Mouse (Mus musculus): ENCODE data around the gene Olfr578. TPM values are rescaled to one million over a fixed set of nuclear protein-coding genes. Genes with fewer than 3 reads are reported as not detected.

Gene Olfr578
- not detected for total RNA-seq (2021)
- long read RNA-seq, experiment 1, result 0 reads
- long read RNA-seq, experiment 2, result 0 reads

DNA sequence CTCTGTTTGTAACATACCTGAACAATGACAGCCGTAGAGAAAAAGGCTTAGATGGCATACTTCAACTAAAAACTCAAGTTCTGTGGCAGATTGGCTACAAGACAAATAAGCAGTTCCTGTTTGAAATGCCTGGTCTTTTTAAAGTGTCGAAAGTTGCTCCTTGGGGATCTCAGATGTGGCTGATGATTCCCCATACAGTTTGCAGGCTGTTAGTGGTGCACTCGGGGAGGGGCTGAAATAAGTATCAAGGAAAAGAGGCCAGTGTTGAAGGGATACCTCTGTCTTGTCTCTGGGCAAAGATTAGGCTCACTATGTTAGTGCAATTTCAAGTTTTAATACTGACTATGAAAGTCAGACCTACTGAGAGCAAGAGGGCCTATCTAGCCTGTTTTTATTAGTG, at the start of gene Olfr578:
Gene Olfr578, minus strand, starts transcription at position 101 of the 400 bp plus-strand sequence.
- Histone ChIP-seq H3K4me3 (no peak within 1 kb of the TSS), H3K27ac (no peak within 1 kb of the TSS)
- no peak for DNase-seq (ENCODE audit: extremely low spot score in 1 of 2, low spot score in 2 of 2)
- intact Hi-C loops (cut with DNase I), result no loop called here
- no peak for TF ChIP-seq CTCF (IDR thresholded peaks at IDR 0.05)

DNA sequence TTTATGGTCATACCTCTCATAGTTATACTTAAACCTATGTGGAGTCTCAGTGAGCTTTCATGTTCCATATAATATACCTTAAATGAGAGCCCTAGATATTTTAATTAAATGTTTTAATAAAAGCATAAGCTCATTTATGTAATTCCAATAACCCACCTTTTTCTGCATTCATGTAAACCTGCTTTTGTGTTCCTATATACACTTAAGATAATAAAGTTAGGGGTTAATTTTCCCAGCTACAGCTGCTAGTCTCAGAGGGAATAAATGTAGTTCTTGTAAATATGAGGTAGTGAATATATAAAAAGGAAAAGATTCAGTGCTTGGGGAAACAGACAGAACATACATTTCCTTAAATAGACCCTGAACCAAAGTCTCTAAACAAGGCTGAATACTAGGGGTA, 48.6 kb upstream of the Olfr578 start, which contains the start of gene Olfr582:
Gene Olfr582, plus strand, starts transcription at position 301 of the 400 bp plus-strand sequence.
- intact Hi-C loops (cut with DNase I), result no loop called here
- H3K4me3 ChIP-seq, result no peak within 1 kb of the TSS
- H3K27ac ChIP-seq, result no peak within 1 kb of the TSS
- no peak for TF ChIP-seq CTCF (IDR thresholded peaks at IDR 0.05)
- no peak for DNase-seq (ENCODE audit: extremely low spot score in 1 of 2, low spot score in 2 of 2)

DNA sequence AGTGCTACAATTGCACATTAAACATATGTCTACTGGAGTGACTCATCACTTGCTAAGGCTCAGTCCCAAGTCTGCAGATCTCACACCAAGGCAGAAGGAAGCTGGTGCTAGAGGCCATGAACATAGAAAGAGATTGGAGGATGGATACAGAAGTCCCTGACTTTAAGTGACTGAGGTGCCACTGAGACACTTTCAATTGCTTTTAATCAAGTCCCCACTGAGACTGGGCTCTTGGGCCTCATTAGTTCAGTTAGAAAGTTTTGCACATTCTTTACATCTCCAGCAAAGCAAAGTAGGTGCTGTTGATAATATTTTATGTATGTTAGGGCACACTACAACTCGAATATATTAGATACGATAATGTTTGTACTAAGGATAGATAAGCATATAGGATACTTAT, 13.3 kb downstream of the Olfr578 start, which contains the start of gene Olfr577:
Gene Olfr577, minus strand, starts transcription at position 101 of the 400 bp plus-strand sequence.
- intact Hi-C loops (cut with DNase I), result no loop called here
- TF ChIP-seq CTCF (IDR thresholded peaks at IDR 0.05), result no peak
- Histone ChIP-seq H3K27ac (no peak within 1 kb of the TSS), H3K4me3 (no peak within 1 kb of the TSS)
- no peak for DNase-seq (ENCODE audit: extremely low spot score in 1 of 2, low spot score in 2 of 2)

DNA sequence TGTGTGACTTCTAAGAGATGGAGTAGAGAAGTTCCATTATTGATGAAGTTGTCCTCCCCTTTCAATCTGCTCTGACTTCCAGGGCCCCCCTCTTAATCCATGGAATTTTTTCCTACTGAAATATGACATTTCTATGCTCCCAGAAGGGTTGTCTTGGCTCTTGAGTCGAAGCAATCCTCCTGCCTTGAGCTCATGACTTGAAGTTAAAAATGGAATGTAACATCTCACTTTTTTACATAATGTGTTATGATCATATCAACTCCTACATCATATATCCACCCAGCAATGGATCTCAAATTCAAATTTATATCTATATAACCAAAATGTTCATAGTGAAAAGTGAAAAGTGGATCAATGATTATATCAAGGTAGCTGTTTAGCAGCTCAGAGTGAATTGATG, 14.7 kb downstream of the Olfr578 start:
- DNase-seq (ENCODE audit: extremely low spot score in 1 of 2, low spot score in 2 of 2), result no peak
- intact Hi-C loops (cut with DNase I), result no loop called here
- no peak overlapping the region for H3K27ac ChIP-seq
- H3K4me3 ChIP-seq, result no peak overlapping the region
- TF ChIP-seq CTCF (IDR thresholded peaks at IDR 0.05), result no peak

DNA sequence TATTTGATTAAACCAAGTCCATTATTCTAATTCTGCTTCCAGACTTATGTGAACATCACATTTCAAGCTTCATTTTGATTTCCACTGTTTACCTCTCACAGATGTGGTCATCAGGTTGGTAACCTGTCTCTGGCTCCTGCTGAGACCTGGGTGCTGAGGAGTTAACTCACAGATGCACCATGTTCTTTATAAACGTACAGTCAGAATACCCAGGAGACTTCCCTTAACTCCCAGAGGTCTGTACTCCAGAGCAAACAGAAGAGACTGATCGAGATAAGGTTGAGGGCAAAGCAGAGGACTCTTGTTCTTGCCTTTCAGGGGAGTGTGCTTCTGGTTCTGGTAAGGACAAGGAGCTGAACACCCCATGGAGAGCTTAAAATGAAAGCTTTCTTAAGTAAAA, 26.8 kb downstream of the Olfr578 start, which contains the start of gene Olfr576:
Gene Olfr576, plus strand, starts transcription at position 301 of the 400 bp plus-strand sequence.
- Histone ChIP-seq H3K27ac (no peak within 1 kb of the TSS), H3K4me3 (no peak within 1 kb of the TSS)
- TF ChIP-seq CTCF (IDR thresholded peaks at IDR 0.05), result no peak
- intact Hi-C loops (cut with DNase I), result no loop called here
- no peak for DNase-seq (ENCODE audit: extremely low spot score in 1 of 2, low spot score in 2 of 2)

DNA sequence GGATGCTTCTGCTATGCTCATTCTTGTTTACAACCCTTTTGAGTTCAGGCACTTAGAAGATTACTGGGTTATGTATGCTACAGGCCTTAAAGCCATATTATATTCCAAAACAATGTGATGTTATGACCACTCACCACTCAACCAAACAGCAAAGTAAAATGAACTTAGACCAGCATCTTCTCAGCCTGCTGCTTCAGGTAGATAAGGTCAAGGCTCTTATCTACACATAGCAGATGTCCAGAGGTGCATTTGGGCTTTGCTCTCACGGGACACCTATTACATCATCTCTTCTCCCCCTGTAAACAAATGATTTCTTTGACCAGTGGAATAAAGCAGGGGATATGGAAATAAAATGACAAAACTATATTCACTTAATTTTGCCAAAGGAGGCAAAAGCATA, 30.5 kb downstream of the Olfr578 start, which contains the start of gene Olfr575:
Gene Olfr575, minus strand, starts transcription at position 183 of the 400 bp plus-strand sequence.
- DNase-seq (ENCODE audit: extremely low spot score in 1 of 2, low spot score in 2 of 2), result no peak
- no peak for TF ChIP-seq CTCF (IDR thresholded peaks at IDR 0.05)
- intact Hi-C loops (cut with DNase I), result no loop called here
- H3K4me3 ChIP-seq, result no peak within 1 kb of the TSS
- no peak within 1 kb of the TSS for H3K27ac ChIP-seq

DNA sequence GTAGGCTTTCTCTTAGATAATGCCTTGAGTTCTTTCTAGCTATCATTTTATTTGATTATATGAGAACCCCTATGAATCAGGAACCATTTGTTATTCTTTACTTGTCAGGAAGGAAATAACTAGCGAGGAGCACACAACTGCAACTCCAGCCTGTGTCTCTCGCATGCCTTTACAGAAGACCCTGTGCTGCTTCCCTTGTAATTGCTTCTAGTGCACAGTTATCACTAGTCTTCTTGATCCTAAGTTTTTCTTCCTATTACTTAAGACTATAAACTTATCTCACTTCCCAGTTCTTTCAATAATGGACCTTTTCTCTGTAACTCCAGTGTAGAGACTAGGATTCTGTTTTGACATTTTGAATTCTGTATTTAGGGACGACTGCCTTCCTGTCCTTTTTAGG, 31.0 kb downstream of the Olfr578 start:
- TF ChIP-seq CTCF (IDR thresholded peaks at IDR 0.05), result no peak
- no peak overlapping the region for H3K27ac ChIP-seq
- no peak overlapping the region for H3K4me3 ChIP-seq
- intact Hi-C loops (cut with DNase I), result no loop called here
- no peak for DNase-seq (ENCODE audit: extremely low spot score in 1 of 2, low spot score in 2 of 2)

DNA sequence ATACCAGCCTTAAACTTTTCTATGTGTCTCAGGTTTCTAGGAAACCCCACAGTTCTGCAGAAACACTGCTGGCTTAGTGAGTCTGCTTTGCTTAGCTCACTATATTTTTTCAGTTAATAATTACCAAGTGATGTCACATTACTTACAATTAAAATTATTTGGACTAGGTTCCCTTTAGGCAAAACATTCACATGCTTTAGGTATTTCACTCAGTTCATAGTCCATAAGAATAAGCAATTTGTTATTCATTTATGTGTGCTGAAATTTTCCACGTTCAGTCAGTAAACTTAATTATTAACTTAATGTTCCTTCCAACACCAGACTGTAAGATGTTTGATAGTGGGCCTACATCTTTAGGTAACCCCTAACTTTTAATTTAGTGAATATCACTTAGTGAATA, 38.4 kb downstream of the Olfr578 start:
- TF ChIP-seq CTCF (IDR thresholded peaks at IDR 0.05), result no peak
- DNase-seq (ENCODE audit: extremely low spot score in 1 of 2, low spot score in 2 of 2), result no peak
- Histone ChIP-seq H3K27ac (no peak overlapping the region), H3K4me3 (no peak overlapping the region)
- intact Hi-C loops (cut with DNase I), result no loop called here

DNA sequence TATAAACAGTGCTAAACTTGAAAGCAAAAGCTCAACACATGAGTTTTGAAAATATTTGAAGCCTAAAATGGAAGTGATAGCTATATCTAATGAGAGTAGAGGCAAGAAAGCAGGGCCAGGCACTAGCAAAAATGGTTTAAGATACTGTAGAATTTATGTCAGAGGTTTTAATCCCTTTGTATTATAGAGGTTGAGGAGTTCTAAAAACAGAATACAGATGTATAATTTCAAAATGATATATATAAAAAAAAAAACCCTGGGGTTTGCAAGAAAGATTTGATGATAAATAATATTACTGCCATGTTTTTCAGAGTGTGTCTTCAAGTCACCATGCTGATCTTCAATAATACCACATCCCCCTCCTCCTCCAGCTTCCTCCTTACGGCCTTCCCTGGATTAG, 41.0 kb downstream of the Olfr578 start, which contains the start of gene Olfr574:
Gene Olfr574, plus strand, starts transcription at position 301 of the 400 bp plus-strand sequence.
- Histone ChIP-seq H3K27ac (no peak within 1 kb of the TSS), H3K4me3 (no peak within 1 kb of the TSS)
- intact Hi-C loops (cut with DNase I), result no loop called here
- DNase-seq (ENCODE audit: extremely low spot score in 1 of 2, low spot score in 2 of 2), result no peak
- no peak for TF ChIP-seq CTCF (IDR thresholded peaks at IDR 0.05)

DNA sequence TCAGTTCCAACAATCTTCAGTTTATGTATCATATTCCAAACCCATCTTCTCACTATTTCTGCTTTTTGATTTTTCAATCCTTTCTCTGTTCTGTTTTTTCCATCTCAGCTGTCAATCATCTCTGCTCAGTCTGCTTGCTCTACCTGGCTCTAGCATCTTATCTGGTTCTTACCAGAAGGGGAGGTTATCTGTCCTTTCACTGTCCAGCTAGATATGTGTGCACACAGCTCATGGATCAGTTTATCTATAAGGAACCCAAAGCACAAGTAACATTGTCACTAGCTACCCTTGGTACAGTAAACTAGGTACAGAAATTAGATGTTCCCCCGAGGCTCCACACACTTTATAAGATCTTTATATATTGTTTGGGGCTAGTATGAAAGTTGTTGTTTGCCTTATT, 45.7 kb downstream of the Olfr578 start:
- intact Hi-C loops (cut with DNase I), result no loop called here
- no peak overlapping the region for H3K27ac ChIP-seq
- no peak for DNase-seq (ENCODE audit: extremely low spot score in 1 of 2, low spot score in 2 of 2)
- H3K4me3 ChIP-seq, result no peak overlapping the region
- TF ChIP-seq CTCF (IDR thresholded peaks at IDR 0.05), result no peak

DNA sequence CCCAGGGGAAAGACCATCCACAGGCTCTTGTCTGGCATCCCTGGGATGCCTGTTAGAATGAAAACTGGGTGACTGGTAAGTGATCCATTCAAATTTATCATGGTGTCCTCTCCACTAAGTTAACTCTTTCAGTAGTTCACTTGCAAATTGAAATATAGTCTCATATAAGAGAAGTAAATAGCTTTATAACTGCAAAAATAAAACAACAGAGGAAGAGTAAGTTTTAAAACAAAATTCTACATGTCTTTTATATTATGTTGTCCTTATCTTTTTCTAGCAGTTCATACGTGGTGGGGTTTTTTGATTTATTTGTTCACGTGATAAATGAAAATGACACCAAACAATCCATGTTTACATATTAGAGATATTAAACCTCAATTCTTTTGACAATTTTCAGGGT, 46.6 kb downstream of the Olfr578 start, which contains the start of gene Olfr573-ps1:
Gene Olfr573-ps1, minus strand, starts transcription at position 101 of the 400 bp plus-strand sequence.
- TF ChIP-seq CTCF (IDR thresholded peaks at IDR 0.05), result no peak
- no peak within 1 kb of the TSS for H3K4me3 ChIP-seq
- intact Hi-C loops (cut with DNase I), result no loop called here
- DNase-seq (ENCODE audit: extremely low spot score in 1 of 2, low spot score in 2 of 2), result no peak
- no peak within 1 kb of the TSS for H3K27ac ChIP-seq

Other genes with a start within 250 kb of the Olfr578 start
- under 1 TPM in 1 of 2 experiments, not detected in 1; 0.16 TPM for gene Olfr560, start 230.0 kb downstream of the Olfr578 start, total RNA-seq (2021)
- 1 to 10 TPM in 1 of 2 experiments, under 1 TPM in 1; 0.88 to 1.0 TPM for gene Olfr78, start 229.9 kb downstream of the Olfr578 start, total RNA-seq (2021)
- gene Olfr561, start 218.1 kb downstream of the Olfr578 start, total RNA-seq (2021), result not detected
- not detected for gene Olfr564, start 185.8 kb downstream of the Olfr578 start, total RNA-seq (2021)
- not detected for gene Olfr566, start 130.6 kb downstream of the Olfr578 start, total RNA-seq (2021)
- gene Olfr568, start 112.2 kb downstream of the Olfr578 start, total RNA-seq (2021), result not detected
- gene Olfr569, start 98.4 kb downstream of the Olfr578 start, total RNA-seq (2021), result not detected
- gene Olfr570, start 94.7 kb downstream of the Olfr578 start, total RNA-seq (2021), result not detected
- not detected for gene Olfr571, start 71.8 kb downstream of the Olfr578 start, total RNA-seq (2021)
- not detected for gene Olfr572, start 64.9 kb downstream of the Olfr578 start, total RNA-seq (2021)
- gene Olfr573-ps1, start 46.7 kb downstream of the Olfr578 start, total RNA-seq (2021), result not detected
- not detected for gene Olfr574, start 40.9 kb downstream of the Olfr578 start, total RNA-seq (2021)
- gene Olfr575, start 30.5 kb downstream of the Olfr578 start, total RNA-seq (2021), result not detected
- not detected for gene Olfr576, start 26.7 kb downstream of the Olfr578 start, total RNA-seq (2021)
- not detected for gene Olfr577, start 13.4 kb downstream of the Olfr578 start, total RNA-seq (2021)
- gene Olfr582, start 48.7 kb upstream of the Olfr578 start, total RNA-seq (2021), result not detected
- not detected for gene Olfr583, start 62.0 kb upstream of the Olfr578 start, total RNA-seq (2021)
- gene Olfr584, start 92.6 kb upstream of the Olfr578 start, total RNA-seq (2021), result not detected
- not detected for gene Olfr585, start 108.4 kb upstream of the Olfr578 start, total RNA-seq (2021)
- not detected for gene Olfr586, start 136.3 kb upstream of the Olfr578 start, total RNA-seq (2021)
- not detected for gene Olfr588-ps1, start 151.6 kb upstream of the Olfr578 start, total RNA-seq (2021)
- gene Olfr589, start 167.0 kb upstream of the Olfr578 start, total RNA-seq (2021), result not detected
- gene Olfr591, start 189.0 kb upstream of the Olfr578 start, total RNA-seq (2021), result not detected
- gene Olfr592, start 195.5 kb upstream of the Olfr578 start, total RNA-seq (2021), result not detected
- gene Olfr593, start 222.5 kb upstream of the Olfr578 start, total RNA-seq (2021), result not detected
- gene Olfr594, start 227.7 kb upstream of the Olfr578 start, total RNA-seq (2021), result not detected